8 mouse cellular contexts compared by ENCODE assay signal in genomic region chr4:47050167-47050566, GRCm38 (mm10). TPM values are rescaled to one million over a fixed set of nuclear protein-coding genes. Genes with fewer than 3 reads are reported as not detected.
DNase-seq lines count a peak whose midpoint lies in the region; ATAC-seq lines count a peak whose summit lies in the region.

No protein-coding gene starts in this region.

- H3K27me3 ChIP-seq in hindbrain, embryonic 16.5 days (replicated peaks; ENCODE audit: control insufficient read depth, insufficient read depth, low read length) = no peaks in the 10 kb centered on the region

- H3K9ac ChIP-seq in hindbrain, embryonic 16.5 days (ENCODE audit: low read depth, low read length) = peak overlapping the region; percentile 31; the same call in 1 of the 2 replicates

- peaks cover 14% of the 10 kb centered on the region for H3K4me1 ChIP-seq in hindbrain, embryonic 16.5 days (ENCODE audit: control insufficient read depth, insufficient read depth, low read depth, low read length)

- DNase-seq in WW6 (ENCODE audit: low read depth, low spot score) = peak; percentile 49
- peak; percentile 93 to 97 for DNase-seq in cerebellum, postnatal 36 days
- DNase-seq in frontal cortex, postnatal 36 days (ENCODE audit: low spot score in 2 of 2) = peak; percentile 93 to 94
- DNase-seq in left cerebral cortex, adult 18-20 months (ENCODE audit: low spot score in 2 of 2) = peak; percentile 91 to 98
- DNase-seq in right cerebral cortex, postnatal 14 days = peak; percentile 92
- DNase-seq in urinary bladder, postnatal 25 days (ENCODE audit: low spot score) = peak; percentile 92

- no peaks in the 10 kb centered on the region for H3K36me3 ChIP-seq in hindbrain, embryonic 16.5 days (ENCODE audit: control insufficient read depth, insufficient read depth, low read length)

- no peaks in the 10 kb centered on the region for H3K9me3 ChIP-seq in hindbrain, embryonic 16.5 days (ENCODE audit: control insufficient read depth, low read length)

- H3K4me3 ChIP-seq in hindbrain, embryonic 16.5 days (ENCODE audit: low read length) = no peak overlapping the region

- H3K27ac ChIP-seq in hindbrain, embryonic 16.5 days (ENCODE audit: low read depth, low read length) = no peak overlapping the region

- 0% methylated on average over 1 of the region's 1 CpGs for WGBS in hindbrain, embryonic 16.5 days

- no peak overlapping the region for H3K4me2 ChIP-seq in hindbrain, embryonic 16.5 days (ENCODE audit: low read length)

- peak; percentile 63 for ATAC-seq in hindbrain, embryonic 16.5 days
- peak; percentile 82 for ATAC-seq in megakaryocyte-erythroid progenitor cell, adult 5-6 weeks (replicated peaks; ENCODE audit: low FRiP score, low TSS enrichment, poor library complexity, severe bottlenecking)

RNA-seq across cellular contexts. Expression of gene Anks6, which starts 7.1 kb away (rescaled TPM):
- 3.0 and 4.1 TPM in 2 replicates for polyA plus RNA-seq in hindbrain, embryonic 16.5 days (2015; fragmentation: Nextera tagmentation; extraction: Ambion mirVana)
- total RNA-seq in left cerebral cortex, adult 18-20 months (2021) = 10 to 100 TPM; 18.5 to 19.6 TPM
- 0.32 TPM in 1 of 2 replicates, not detected in the other for total RNA-seq in megakaryocyte-erythroid progenitor cell, adult 5-6 weeks (2014; fragmentation: Nextera tagmentation)
- 0.09 TPM in 1 of 2 replicates, not detected in the other for total RNA-seq in megakaryocyte-erythroid progenitor cell, adult 5-6 weeks (2017)

RNA-seq across cellular contexts. Expression of gene Galnt12, which starts 41.5 kb away (rescaled TPM):
- 0.97 and 1.1 TPM in 2 replicates for polyA plus RNA-seq in hindbrain, embryonic 16.5 days (2015; fragmentation: Nextera tagmentation; extraction: Ambion mirVana)
- 1 to 10 TPM in 1 of 2 experiments, under 1 TPM in 1; 0.91 to 1.3 TPM for total RNA-seq in left cerebral cortex, adult 18-20 months (2021)
- total RNA-seq in megakaryocyte-erythroid progenitor cell, adult 5-6 weeks (2014; fragmentation: Nextera tagmentation) = not detected in 2 replicates
- total RNA-seq in megakaryocyte-erythroid progenitor cell, adult 5-6 weeks (2017) = 0.19 and 0.34 TPM in 2 replicates

RNA-seq across cellular contexts. Expression of gene Gabbr2, which starts 58.5 kb away (rescaled TPM):
- 11.0 and 13.3 TPM in 2 replicates for polyA plus RNA-seq in hindbrain, embryonic 16.5 days (2015; fragmentation: Nextera tagmentation; extraction: Ambion mirVana)
- total RNA-seq in left cerebral cortex, adult 18-20 months (2021) = 100 to 1,000 TPM; 233 to 236 TPM
- total RNA-seq in megakaryocyte-erythroid progenitor cell, adult 5-6 weeks (2014; fragmentation: Nextera tagmentation) = not detected in 2 replicates
- not detected in 2 replicates for total RNA-seq in megakaryocyte-erythroid progenitor cell, adult 5-6 weeks (2017)

Comparison
In these comparisons a context has a peak if more than half of its experiments do, and no peak if none do; other contexts are left out.
1. RNA of gene Anks6, which starts 7.1 kb away (total RNA-seq): 18.5 to 19.6 TPM in left cerebral cortex, adult 18-20 months; 0.09 to 0.32 TPM in megakaryocyte-erythroid progenitor cell, adult 5-6 weeks; every median in the first group is over 10 times any median in the second.
2. RNA of gene Gabbr2, which starts 58.5 kb away (total RNA-seq): 233 to 236 TPM in left cerebral cortex, adult 18-20 months; not detected in megakaryocyte-erythroid progenitor cell, adult 5-6 weeks; every median in the first group is over 100 times any median in the second.
3. Peak in every context shown above with its lines, with median percentiles within 50 percentile points of each other: DNase-seq.